Mouse (Mus musculus): ENCODE measurements around the gene Scn1b. TPM values are rescaled to one million over a fixed set of nuclear protein-coding genes. Genes with fewer than 3 reads are reported as not detected.

The Scn1b gene
- polyA plus RNA-seq, 1 experiment: 30.7 TPM

- Histone ChIP-seq H3K27ac (ENCODE audit: insufficient read depth, low read depth, low read length) (no peak overlapping the region), H3K4me3 (ENCODE audit: insufficient read depth, low read length) (no peak overlapping the region), H3K4me1 (ENCODE audit: control insufficient read depth, insufficient read depth, low read length) (peaks cover 3% of the 10 kb centered on the region)
- TF ChIP-seq POLR2A (IDR thresholded peaks at IDR 0.05; ENCODE audit: borderline replicate concordance, low read depth, low read length) (no peak), CTCF (IDR thresholded peaks at IDR 0.05; ENCODE audit: low read depth, low read length) (no peak)
Observed at GRCm38 (mm10) chr7:31094774-31095501, 31.9 kb downstream of the Scn1b start.

GRCm38 (mm10) chr7:31089721-31090120 lies 37.1 kb downstream of the Scn1b start:
- H3K4me1 ChIP-seq (ENCODE audit: control insufficient read depth, insufficient read depth, low read length): peaks cover 28% of the 10 kb centered on the region
- H3K4me3 ChIP-seq (ENCODE audit: insufficient read depth, low read length): no peak overlapping the region
- no peak for TF ChIP-seq CTCF (IDR thresholded peaks at IDR 0.05; ENCODE audit: low read depth, low read length)
- no peak for TF ChIP-seq POLR2A (IDR thresholded peaks at IDR 0.05; ENCODE audit: borderline replicate concordance, low read depth, low read length)
- H3K27ac ChIP-seq (ENCODE audit: insufficient read depth, low read depth, low read length): peak overlapping the region; percentile 72

- TF ChIP-seq POLR2A (IDR thresholded peaks at IDR 0.05; ENCODE audit: borderline replicate concordance, low read depth, low read length) (no peak), CTCF (IDR thresholded peaks at IDR 0.05; ENCODE audit: low read depth, low read length) (no peak)
- peaks cover 28% of the 10 kb centered on the region for H3K4me1 ChIP-seq (ENCODE audit: control insufficient read depth, insufficient read depth, low read length)
- no peak overlapping the region for H3K4me3 ChIP-seq (ENCODE audit: insufficient read depth, low read length)
- no peak overlapping the region for H3K27ac ChIP-seq (ENCODE audit: insufficient read depth, low read depth, low read length)
Observed at GRCm38 (mm10) chr7:31088206-31088605, 38.6 kb downstream of the Scn1b start.

- Histone ChIP-seq H3K4me3 (ENCODE audit: insufficient read depth, low read length) (no peak overlapping the region), H3K4me1 (ENCODE audit: control insufficient read depth, insufficient read depth, low read length) (peaks cover 28% of the 10 kb centered on the region), H3K27ac (ENCODE audit: insufficient read depth, low read depth, low read length) (no peak overlapping the region)
- TF ChIP-seq CTCF (IDR thresholded peaks at IDR 0.05; ENCODE audit: low read depth, low read length) (no peak), POLR2A (IDR thresholded peaks at IDR 0.05; ENCODE audit: borderline replicate concordance, low read depth, low read length) (no peak)
Observed at GRCm38 (mm10) chr7:31087262-31087661, 39.5 kb downstream of the Scn1b start.

GRCm38 (mm10) chr7:31086175-31086755 lies 40.5 kb downstream of the Scn1b start:
- H3K4me3 ChIP-seq (ENCODE audit: insufficient read depth, low read length): no peak overlapping the region

GRCm38 (mm10) chr7:31085171-31085570 lies 41.6 kb downstream of the Scn1b start:
- Histone ChIP-seq H3K27ac (ENCODE audit: insufficient read depth, low read depth, low read length) (no peak overlapping the region), H3K4me3 (ENCODE audit: insufficient read depth, low read length) (no peak overlapping the region), H3K4me1 (ENCODE audit: control insufficient read depth, insufficient read depth, low read length) (peaks cover 28% of the 10 kb centered on the region)
- TF ChIP-seq POLR2A (IDR thresholded peaks at IDR 0.05; ENCODE audit: borderline replicate concordance, low read depth, low read length) (no peak), CTCF (IDR thresholded peaks at IDR 0.05; ENCODE audit: low read depth, low read length) (no peak)

More at GRCm38 (mm10) chr7:31086175-31086755, 40.5 kb downstream of the Scn1b start:
- TF ChIP-seq CTCF (IDR thresholded peaks at IDR 0.05; ENCODE audit: low read depth, low read length) (no peak), POLR2A (IDR thresholded peaks at IDR 0.05; ENCODE audit: borderline replicate concordance, low read depth, low read length) (no peak)
- Histone ChIP-seq H3K27ac (ENCODE audit: insufficient read depth, low read depth, low read length) (no peak overlapping the region), H3K4me1 (ENCODE audit: control insufficient read depth, insufficient read depth, low read length) (peaks cover 28% of the 10 kb centered on the region)

- no peak overlapping the region for H3K27ac ChIP-seq (ENCODE audit: insufficient read depth, low read depth, low read length)
- TF ChIP-seq CTCF (IDR thresholded peaks at IDR 0.05; ENCODE audit: low read depth, low read length): no peak
- TF ChIP-seq POLR2A (IDR thresholded peaks at IDR 0.05; ENCODE audit: borderline replicate concordance, low read depth, low read length): no peak
- H3K4me1 ChIP-seq (ENCODE audit: control insufficient read depth, insufficient read depth, low read length): peaks cover 19% of the 10 kb centered on the region
Observed at GRCm38 (mm10) chr7:31084140-31084539, 42.7 kb downstream of the Scn1b start.

GRCm38 (mm10) chr7:31082831-31083588 lies 43.8 kb downstream of the Scn1b start:
- no peak overlapping the region for H3K27ac ChIP-seq (ENCODE audit: insufficient read depth, low read depth, low read length)
- TF ChIP-seq POLR2A (IDR thresholded peaks at IDR 0.05; ENCODE audit: borderline replicate concordance, low read depth, low read length): no peak
- no peak for TF ChIP-seq CTCF (IDR thresholded peaks at IDR 0.05; ENCODE audit: low read depth, low read length)
- no peak overlapping the region for H3K4me3 ChIP-seq (ENCODE audit: insufficient read depth, low read length)
- H3K4me1 ChIP-seq (ENCODE audit: control insufficient read depth, insufficient read depth, low read length): peaks cover 15% of the 10 kb centered on the region

More at GRCm38 (mm10) chr7:31084140-31084539, 42.7 kb downstream of the Scn1b start:
- H3K4me3 ChIP-seq (ENCODE audit: insufficient read depth, low read length): no peak overlapping the region

GRCm38 (mm10) chr7:31082106-31082505 lies 44.7 kb downstream of the Scn1b start:
- TF ChIP-seq CTCF (IDR thresholded peaks at IDR 0.05; ENCODE audit: low read depth, low read length): no peak
- no peak for TF ChIP-seq POLR2A (IDR thresholded peaks at IDR 0.05; ENCODE audit: borderline replicate concordance, low read depth, low read length)
- Histone ChIP-seq H3K4me1 (ENCODE audit: control insufficient read depth, insufficient read depth, low read length) (peaks cover 5% of the 10 kb centered on the region), H3K27ac (ENCODE audit: insufficient read depth, low read depth, low read length) (no peak overlapping the region), H3K4me3 (ENCODE audit: insufficient read depth, low read length) (no peak overlapping the region)
